Mouse (Mus musculus): ENCODE results near the gene Ksr1. TPM values are rescaled to one million over a fixed set of nuclear protein-coding genes. Genes with fewer than 3 reads are reported as not detected.
"Not testable (repeated sequence)": the region's sequence is repeated elsewhere in the genome, so short reads cannot be mapped to it uniquely, and the experiment has no call there.

Gene Ksr1
- polyA plus RNA-seq, 2 experiments = 1.7 to 4.0 TPM

DNA sequence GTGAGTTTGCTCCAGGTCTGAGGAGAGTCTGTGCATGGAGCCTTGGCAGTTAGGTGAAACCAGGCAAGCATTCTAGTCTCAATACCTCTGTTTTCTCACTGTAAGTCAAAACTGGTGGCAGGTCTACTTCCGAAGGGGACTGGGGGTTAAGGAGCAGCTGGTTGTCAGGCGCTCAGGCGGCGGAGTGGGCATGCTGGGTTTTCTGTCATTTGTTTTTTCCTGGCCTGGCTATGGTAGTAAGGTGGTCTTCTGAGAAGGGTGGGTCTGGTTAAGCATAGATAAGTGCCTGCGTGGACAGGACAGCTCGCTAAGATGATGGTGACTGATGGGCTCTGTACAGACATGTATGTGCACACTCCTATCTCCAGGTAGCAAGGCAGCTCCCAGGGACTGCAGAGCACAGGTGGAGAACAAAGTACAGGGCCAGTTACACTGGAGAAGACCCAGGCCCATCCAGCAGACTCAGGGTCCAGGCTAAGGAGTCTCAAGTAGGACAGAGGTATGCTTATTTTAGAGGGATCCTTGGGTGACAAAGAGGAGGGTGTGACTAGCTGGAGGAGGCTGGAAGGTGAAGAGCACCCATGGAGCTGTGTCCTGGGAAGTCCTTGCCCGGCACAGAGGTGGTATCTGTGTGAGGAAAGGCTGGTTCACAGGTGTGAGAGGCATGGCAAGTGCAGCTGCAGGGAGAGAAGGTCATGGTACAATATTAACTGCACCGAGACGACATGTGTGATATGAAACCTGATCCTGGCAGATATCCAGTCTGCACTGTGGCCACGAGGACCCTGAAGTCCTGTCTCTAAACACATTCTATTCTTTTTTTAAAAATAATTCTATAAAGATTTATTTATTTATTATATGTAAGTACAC lies 142.2 kb downstream of the Ksr1 start:
- WGBS (ENCODE audit: insufficient replicate concordance) = 38% methylated on average over 10 of the region's 10 CpGs
- Histone ChIP-seq H3K4me3 (ENCODE audit: insufficient read depth in 1 of 2, low read depth in 2 of 2, low read length in 2 of 2) (no peak overlapping the region), H3K4me1 (replicated peaks; ENCODE audit: control insufficient read depth in 2 of 2, insufficient read depth in 2 of 2, low read length in 1 of 2) (peaks cover 11 to 45% of the 10 kb centered on the region in 2 experiments), H3K4me2 (ENCODE audit: low read depth) (no peak overlapping the region), H3K27ac (no peak overlapping the region), H3K27me3 (ENCODE audit: control insufficient read depth, insufficient read depth, low read length) (no peaks in the 10 kb centered on the region), H3K36me3 (replicated peaks; ENCODE audit: control insufficient read depth, insufficient read depth, low read depth) (no peaks in the 10 kb centered on the region), H3K9ac (replicated peaks) (no peak overlapping the region), H3K9me3 (ENCODE audit: control insufficient read depth, low read length) (no peaks in the 10 kb centered on the region)
- ATAC-seq (ENCODE audit: insufficient read depth) (no peak), DNase-seq (ENCODE audit: low read depth in 3 of 3, low spot score in 3 of 3) (no peak)
- TF ChIP-seq CTCF (IDR thresholded peaks at IDR 0.05; ENCODE audit: low read depth) = no peak
- no peak for TF ChIP-seq EP300 (IDR thresholded peaks at IDR 0.05; ENCODE audit: low read depth)

DNA sequence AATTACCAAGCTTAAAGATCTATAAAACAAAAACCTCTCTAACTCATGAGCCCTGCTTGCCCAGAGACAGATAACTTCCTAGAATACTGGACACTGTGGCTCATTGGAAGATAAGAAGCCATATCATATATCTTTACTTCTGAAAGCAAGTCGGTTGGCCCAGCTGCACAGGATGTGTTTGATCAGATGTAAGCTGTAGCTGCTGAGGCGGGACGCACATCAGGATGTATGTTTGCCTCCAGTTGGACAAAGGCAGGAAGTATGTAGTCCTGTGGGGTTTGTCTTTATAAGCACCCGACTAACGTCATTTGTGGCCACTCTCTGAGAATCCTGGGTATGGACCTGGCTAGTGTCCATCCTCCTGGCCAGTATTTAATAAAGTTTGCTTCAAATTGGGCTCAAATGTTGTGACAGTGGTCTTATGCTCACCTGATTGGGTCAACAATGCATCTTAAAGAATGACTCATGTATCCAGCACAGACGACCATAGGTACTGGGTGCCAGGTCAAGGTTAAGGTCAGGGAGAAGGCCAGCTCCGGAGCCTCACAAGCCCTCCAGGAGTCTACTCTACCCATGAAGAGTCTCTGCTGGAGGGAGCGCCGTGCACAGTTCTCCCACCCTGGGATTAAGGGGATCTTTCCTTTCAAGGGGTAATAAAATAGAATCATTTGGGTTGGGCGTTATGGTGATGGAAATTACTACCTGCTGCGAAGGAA lies 143.0 kb downstream of the Ksr1 start:
- Histone ChIP-seq H3K4me1 (replicated peaks; ENCODE audit: control insufficient read depth in 2 of 2, insufficient read depth in 2 of 2, low read length in 1 of 2) (peaks cover 11 to 39% of the 10 kb centered on the region in 2 experiments), H3K9me3 (ENCODE audit: control insufficient read depth, low read length) (no peaks in the 10 kb centered on the region), H3K4me2 (ENCODE audit: low read depth) (0 out of 2 replicates have a peak overlapping the region, but pooled peaks have one; percentile 1), H3K36me3 (replicated peaks; ENCODE audit: control insufficient read depth, insufficient read depth, low read depth) (no peaks in the 10 kb centered on the region), H3K27ac (no peak overlapping the region), H3K27me3 (ENCODE audit: control insufficient read depth, insufficient read depth, low read length) (no peaks in the 10 kb centered on the region), H3K9ac (replicated peaks) (no peak overlapping the region), H3K4me3 (ENCODE audit: insufficient read depth in 1 of 2, low read depth in 2 of 2, low read length in 2 of 2) (no peak overlapping the region)
- 29% methylated on average over 11 of the region's 11 CpGs for WGBS (ENCODE audit: insufficient replicate concordance)
- ATAC-seq (ENCODE audit: insufficient read depth) = peak; percentile 55; the same call in 1 of the 2 replicates
- TF ChIP-seq EP300 (IDR thresholded peaks at IDR 0.05; ENCODE audit: low read depth) (peak; percentile 53; the same call in 1 of the 2 replicates), CTCF (IDR thresholded peaks at IDR 0.05; ENCODE audit: low read depth) (no peak)
- DNase-seq (ENCODE audit: low read depth in 3 of 3, low spot score in 3 of 3) = no peak

GRCm38 (mm10) chr11:79002551-79002951 lies 143.7 kb downstream of the Ksr1 start:
- WGBS (ENCODE audit: insufficient replicate concordance) = 31% methylated on average over 5 of the region's 5 CpGs
- Histone ChIP-seq H3K4me2 (ENCODE audit: low read depth) (no peak overlapping the region), H3K27me3 (ENCODE audit: control insufficient read depth, insufficient read depth, low read length) (no peaks in the 10 kb centered on the region), H3K36me3 (replicated peaks; ENCODE audit: control insufficient read depth, insufficient read depth, low read depth) (no peaks in the 10 kb centered on the region), H3K4me1 (replicated peaks; ENCODE audit: control insufficient read depth in 2 of 2, insufficient read depth in 2 of 2, low read length in 1 of 2) (peaks cover 11 to 34% of the 10 kb centered on the region in 2 experiments), H3K27ac (no peak overlapping the region), H3K9ac (replicated peaks) (no peak overlapping the region), H3K4me3 (ENCODE audit: insufficient read depth in 1 of 2, low read depth in 2 of 2, low read length in 2 of 2) (no peak overlapping the region), H3K9me3 (ENCODE audit: control insufficient read depth, low read length) (no peaks in the 10 kb centered on the region)
- no peak for DNase-seq (ENCODE audit: low read depth in 3 of 3, low spot score in 3 of 3)
- ATAC-seq (ENCODE audit: insufficient read depth) = no peak
- no peak for TF ChIP-seq EP300 (IDR thresholded peaks at IDR 0.05; ENCODE audit: low read depth)
- TF ChIP-seq CTCF (IDR thresholded peaks at IDR 0.05; ENCODE audit: low read depth) = no peak

GRCm38 (mm10) chr11:79001871-79002270 lies 144.3 kb downstream of the Ksr1 start:
- TF ChIP-seq EP300 (IDR thresholded peaks at IDR 0.05; ENCODE audit: low read depth) (no peak), CTCF (IDR thresholded peaks at IDR 0.05; ENCODE audit: low read depth) (no peak)
- ATAC-seq (ENCODE audit: insufficient read depth) = no peak
- Histone ChIP-seq H3K4me1 (replicated peaks; ENCODE audit: control insufficient read depth in 2 of 2, insufficient read depth in 2 of 2, low read length in 1 of 2) (peaks cover 11 to 34% of the 10 kb centered on the region in 2 experiments), H3K27me3 (ENCODE audit: control insufficient read depth, insufficient read depth, low read length) (no peaks in the 10 kb centered on the region), H3K4me3 (ENCODE audit: insufficient read depth in 1 of 2, low read depth in 2 of 2, low read length in 2 of 2) (no peak overlapping the region), H3K9me3 (ENCODE audit: control insufficient read depth, low read length) (no peaks in the 10 kb centered on the region), H3K4me2 (ENCODE audit: low read depth) (no peak overlapping the region), H3K27ac (no peak overlapping the region), H3K36me3 (replicated peaks; ENCODE audit: control insufficient read depth, insufficient read depth, low read depth) (no peaks in the 10 kb centered on the region), H3K9ac (replicated peaks) (no peak overlapping the region)
- 61% methylated on average over 4 of the region's 4 CpGs for WGBS (ENCODE audit: insufficient replicate concordance)
- no peak for DNase-seq (ENCODE audit: low read depth in 3 of 3, low spot score in 3 of 3)

DNA sequence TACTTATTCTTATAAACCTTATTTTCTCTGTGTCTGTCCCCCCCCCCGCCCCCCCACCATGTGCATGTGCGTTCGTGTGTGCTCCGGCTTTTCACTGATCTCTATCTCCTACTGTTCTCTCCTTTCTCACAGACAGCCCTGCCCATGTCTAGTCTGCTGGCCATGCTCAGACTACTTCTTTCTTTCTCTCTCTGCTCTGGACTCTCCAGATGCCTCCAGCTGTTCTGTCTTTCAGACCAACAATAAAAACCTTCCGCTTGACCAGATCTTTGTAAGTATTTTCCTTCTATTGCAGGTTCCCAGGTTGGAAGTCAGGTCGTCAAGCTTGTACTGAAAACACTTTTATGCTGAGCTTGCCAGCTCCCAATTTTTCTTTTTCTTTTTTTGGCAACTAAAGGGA lies 147.1 kb downstream of the Ksr1 start:
- DNase-seq (ENCODE audit: low read depth in 3 of 3, low spot score in 3 of 3) (no peak), ATAC-seq (ENCODE audit: insufficient read depth) (no peak)
- no peak overlapping the region for H3K9ac ChIP-seq (replicated peaks)
- H3K36me3 ChIP-seq (replicated peaks; ENCODE audit: control insufficient read depth, insufficient read depth, low read depth) = no peaks in the 10 kb centered on the region
- no peak overlapping the region for H3K27ac ChIP-seq
- WGBS (ENCODE audit: insufficient replicate concordance) = 37% methylated on average over 6 of the region's 6 CpGs
- H3K9me3 ChIP-seq (ENCODE audit: control insufficient read depth, low read length) = no peaks in the 10 kb centered on the region
- H3K27me3 ChIP-seq (ENCODE audit: control insufficient read depth, insufficient read depth, low read length) = no peaks in the 10 kb centered on the region
- no peak for TF ChIP-seq CTCF (IDR thresholded peaks at IDR 0.05; ENCODE audit: low read depth)
- TF ChIP-seq EP300 (IDR thresholded peaks at IDR 0.05; ENCODE audit: low read depth) = no peak
- H3K4me1 ChIP-seq (replicated peaks; ENCODE audit: control insufficient read depth in 2 of 2, insufficient read depth in 2 of 2, low read length in 1 of 2) = peaks cover 7 to 19% of the 10 kb centered on the region in 2 experiments
- no peak overlapping the region for H3K4me3 ChIP-seq (ENCODE audit: insufficient read depth in 1 of 2, low read depth in 2 of 2, low read length in 2 of 2)
- H3K4me2 ChIP-seq (ENCODE audit: low read depth) = no peak overlapping the region

- ATAC-seq (ENCODE audit: insufficient read depth) = not testable (repeated sequence)
- WGBS (ENCODE audit: insufficient replicate concordance) = 66% methylated on average over 5 of the region's 5 CpGs
These were observed 155.2 kb downstream of the Ksr1 start for GRCm38 (mm10) chr11:78990875-78991543.

More at GRCm38 (mm10) chr11:78990875-78991543, 155.2 kb downstream of the Ksr1 start:
- DNase-seq (ENCODE audit: low read depth in 3 of 3, low spot score in 3 of 3); H3K9ac ChIP-seq (replicated peaks); H3K27me3 ChIP-seq (ENCODE audit: control insufficient read depth, insufficient read depth, low read length); H3K4me1 ChIP-seq (replicated peaks; ENCODE audit: control insufficient read depth in 2 of 2, insufficient read depth in 2 of 2, low read length in 1 of 2); H3K27ac ChIP-seq; H3K4me3 ChIP-seq (ENCODE audit: insufficient read depth in 1 of 2, low read depth in 2 of 2, low read length in 2 of 2); H3K36me3 ChIP-seq (replicated peaks; ENCODE audit: control insufficient read depth, insufficient read depth, low read depth); H3K4me2 ChIP-seq (ENCODE audit: low read depth); H3K9me3 ChIP-seq (ENCODE audit: control insufficient read depth, low read length): not testable (repeated sequence)

Data from liver, embryonic 14.5 days (tissue).